Mouse (Mus musculus) lung, adult 2 months (tissue): ENCODE data around the gene Patl2.

Experiments
- CTCF ChIP-seq: fragments of 200-500 bp; IDR thresholded peaks from 2 replicates; pipeline ENCODE4 v1.5.1; 2011; ENCODE audit warnings: mild to moderate bottlenecking, low read length, control low read depth; ENCODE audit not compliant: insufficient read depth
- POLR2A ChIP-seq: fragments of 200-500 bp; IDR thresholded peaks from 2 replicates; pipeline ENCODE4 v1.6.1; 2011; ENCODE audit warnings: low read depth, mild to moderate bottlenecking, control low read depth, low read length, borderline replicate concordance; ENCODE audit errors: extremely low read depth

GRCm38 (mm10) chr2:122171292-122171691 is 14.7 kb downstream of the Patl2 start:
- TF ChIP-seq CTCF, result no peak
- TF ChIP-seq POLR2A, result no peak
